Mouse (Mus musculus) ZHBTc4 (cell line): Measurements from ENCODE around the gene Grifin.

Experiments used
- DNase-seq: peaks from one replicate; pipeline ENCODE4 v3.0.0-alpha.2; 2011; ENCODE audit warnings: low read depth, low spot score

Gene Grifin

DNA sequence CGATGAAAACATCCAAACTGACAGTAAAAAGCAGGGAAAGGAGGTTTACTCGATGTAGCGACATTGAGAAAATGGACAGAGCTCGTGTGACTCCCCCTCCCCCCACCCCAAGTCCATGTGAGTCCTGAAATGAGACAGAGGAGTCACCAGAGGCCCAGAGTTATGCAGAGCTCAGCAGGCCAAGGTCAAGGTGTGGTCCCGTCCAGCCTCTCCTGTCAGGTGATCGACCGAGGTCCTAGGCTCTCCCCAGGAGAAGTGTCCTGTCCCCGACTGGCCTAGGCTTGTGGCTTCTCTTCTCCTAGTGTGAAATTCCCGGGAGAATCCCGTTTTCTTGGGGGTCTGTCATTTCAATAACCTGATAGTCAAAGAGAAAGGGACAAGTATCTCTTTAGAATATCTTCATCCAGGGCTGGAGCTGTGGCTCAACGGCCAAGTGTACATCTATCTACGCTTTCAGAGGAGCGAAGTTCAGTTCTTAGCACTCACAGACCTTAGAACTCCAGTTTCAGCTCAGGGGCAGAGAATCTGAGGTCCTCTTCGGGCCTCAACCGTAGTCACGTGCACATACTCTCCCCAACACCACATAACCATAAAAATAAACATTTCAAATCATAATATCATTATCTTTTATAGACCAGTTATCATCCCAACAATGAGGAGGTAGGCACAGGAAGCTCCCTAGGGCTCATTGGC is 24.4 kb upstream of the Grifin start:
- DNase-seq = no peak

DNA sequence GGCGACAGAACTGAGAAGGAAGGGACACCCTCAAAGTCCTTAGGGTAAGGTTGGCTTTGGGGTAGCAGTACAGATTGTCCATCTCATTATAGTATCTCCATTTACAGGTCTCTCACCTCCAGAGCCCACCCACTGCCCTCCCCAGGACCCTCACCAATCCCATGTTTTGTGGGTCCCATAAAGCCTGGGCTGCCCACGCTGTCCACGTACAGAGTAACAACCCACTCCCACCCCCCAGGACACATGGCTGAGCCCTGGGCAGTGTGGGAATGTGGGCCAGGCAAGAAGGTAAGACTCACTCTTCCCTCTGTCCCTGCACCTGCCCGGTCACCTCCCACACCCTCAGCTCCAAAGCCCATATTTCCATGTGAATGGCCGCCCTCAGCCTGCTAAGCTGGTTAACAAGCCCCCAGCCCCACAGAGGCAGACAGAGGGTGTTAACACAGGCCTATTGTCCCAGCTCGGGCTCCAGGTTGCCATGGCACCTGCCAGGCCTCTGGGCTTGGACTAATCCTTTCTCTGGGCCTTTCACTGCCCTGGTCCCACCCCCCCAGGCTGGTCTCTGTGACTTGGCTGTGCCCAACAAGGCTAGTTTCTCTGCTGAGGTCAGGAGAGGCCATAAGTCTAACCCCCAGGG is 19.0 kb upstream of the Grifin start:
- peak; percentile 77 for DNase-seq

DNA sequence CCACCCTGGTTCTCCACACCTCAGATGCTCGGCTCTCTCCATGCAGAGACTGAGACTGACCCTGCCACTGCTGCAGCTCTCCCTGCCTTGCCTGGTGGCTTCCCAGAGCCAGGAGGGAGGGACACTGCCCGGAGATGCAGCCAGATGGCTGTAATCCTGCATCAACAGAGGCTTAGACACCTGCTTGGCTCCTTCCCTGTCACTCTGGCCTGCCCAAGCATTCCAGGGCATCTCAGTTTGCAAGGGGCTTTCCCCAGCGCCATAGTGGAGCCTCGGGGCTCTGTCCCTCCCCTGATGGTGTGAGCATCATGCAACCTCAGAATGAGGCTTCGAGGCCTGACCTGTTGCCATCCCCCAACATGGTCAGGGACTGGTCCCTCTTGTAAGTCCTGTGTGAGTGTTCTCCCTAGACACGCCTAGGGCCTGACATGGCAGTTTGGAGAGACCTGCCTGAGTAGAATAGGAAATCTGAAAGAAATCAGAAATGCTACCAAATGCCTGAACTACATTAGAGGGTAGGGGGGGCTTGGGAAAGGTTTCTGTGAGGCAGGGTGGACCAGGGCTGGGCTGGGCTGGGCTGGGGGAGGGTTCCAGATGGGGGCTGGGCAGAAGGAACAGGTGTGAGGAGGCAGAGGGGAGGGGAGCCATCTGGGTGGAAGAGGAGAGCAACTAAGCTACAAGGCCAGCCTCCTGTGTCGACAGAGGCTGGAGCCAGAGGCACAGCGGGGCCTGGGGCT is 18.3 kb upstream of the Grifin start:
- DNase-seq = no peak

DNA sequence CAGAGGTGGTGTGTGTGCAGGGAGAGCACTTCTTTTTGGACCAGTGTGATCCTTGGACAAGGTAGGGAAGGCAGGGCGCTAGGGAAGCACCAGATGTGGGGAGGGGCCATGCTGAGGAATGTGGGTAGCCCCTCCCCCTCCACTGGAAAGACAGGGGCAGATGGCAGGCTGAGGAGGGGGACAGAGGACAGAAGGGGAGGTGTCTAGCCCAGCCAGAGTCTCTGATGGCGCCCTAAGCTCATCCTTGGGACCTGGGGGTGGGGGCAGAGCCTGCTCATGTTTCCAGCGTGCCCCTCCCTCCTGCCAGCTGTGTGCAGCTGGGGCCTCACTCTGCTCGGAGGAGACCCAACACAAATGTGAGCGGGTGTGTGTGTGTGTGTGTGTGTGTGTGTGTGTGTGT is 16.7 kb upstream of the Grifin start:
- peak; percentile 72 for DNase-seq

DNA sequence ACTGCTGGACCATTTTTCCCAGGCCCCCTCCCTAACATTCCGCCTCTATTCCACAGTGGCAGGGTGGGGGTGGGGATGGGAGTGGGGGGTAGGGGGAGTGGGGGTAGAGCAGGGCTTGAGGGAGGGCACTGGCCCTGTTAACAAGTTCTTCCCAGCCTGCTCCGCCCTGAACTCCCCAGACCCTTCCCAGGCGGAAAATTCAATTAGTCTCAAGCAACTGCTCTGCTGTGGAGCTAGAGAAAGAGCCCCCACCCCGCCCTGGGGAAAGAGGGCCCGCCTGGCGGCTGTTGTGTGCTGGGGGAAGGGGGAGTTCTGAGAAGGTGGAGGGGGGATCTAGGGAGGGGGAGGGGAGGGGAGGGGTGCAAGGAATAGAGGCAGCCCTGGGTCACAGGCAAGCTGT is 14.9 kb upstream of the Grifin start:
- DNase-seq = peak; percentile 45

DNA sequence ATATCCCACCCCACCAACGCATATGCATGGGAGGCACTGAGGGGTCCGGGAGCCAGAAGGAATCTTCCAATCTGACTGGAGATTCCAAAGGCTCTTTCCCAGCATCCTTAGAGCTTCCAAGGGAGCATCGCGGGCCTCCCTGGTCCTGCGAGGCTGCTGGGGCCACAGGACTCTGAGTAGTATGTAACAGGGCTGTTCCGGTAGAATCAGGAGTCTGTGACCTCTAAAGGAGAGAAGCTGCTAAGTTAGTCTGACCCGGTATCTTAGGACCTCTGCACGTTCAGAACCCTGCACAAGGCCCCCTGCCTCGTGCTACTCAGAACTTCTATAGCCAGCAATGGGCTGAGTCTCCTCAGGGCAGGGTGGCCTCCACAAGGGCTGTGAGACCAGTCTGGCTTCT is 14.3 kb upstream of the Grifin start:
- DNase-seq = peak; percentile 65

DNA sequence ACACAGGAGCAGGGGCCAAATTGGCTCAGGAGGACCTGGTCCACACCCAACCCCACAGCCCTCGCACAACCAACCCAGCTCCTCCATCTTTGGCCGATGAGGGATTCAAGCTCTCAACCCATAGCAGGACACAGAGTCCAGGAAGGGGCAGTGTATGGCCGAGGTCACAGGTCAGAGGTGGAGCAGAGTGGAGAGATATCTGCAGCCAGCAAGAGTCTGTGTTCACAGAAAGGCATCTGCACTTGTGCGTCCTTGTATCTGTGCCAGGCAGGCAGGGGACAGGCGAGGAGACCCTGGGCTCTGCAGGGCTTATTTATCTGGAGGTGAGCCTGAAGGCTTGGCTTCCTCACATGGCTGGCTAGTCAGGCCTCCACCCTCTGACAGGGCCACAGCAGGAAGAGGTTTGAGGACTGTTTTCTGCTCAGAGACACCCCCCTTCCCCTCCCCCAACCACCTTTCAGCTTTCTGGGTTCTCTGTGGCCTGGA is 10.6 kb upstream of the Grifin start:
- no peak for DNase-seq

DNA sequence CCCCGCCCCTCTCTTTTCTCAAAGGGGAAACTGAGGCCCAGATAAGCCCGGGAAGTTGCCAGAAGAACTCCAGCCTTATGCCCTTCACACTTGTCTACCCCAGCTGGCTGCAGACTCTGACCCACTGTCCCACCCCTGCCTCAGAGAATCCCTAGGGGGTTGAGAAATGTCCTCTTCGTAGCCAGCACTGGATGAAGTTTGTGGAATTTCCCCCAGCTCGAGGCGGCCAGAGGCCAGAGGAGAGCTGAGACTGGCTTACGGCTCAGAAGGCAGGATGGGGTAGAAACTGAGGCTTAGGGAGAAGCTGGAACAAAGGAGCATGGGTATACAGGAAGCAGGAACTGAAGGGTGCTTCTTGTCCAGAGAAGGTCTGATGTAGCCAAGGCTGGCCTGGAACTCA is 7.7 kb upstream of the Grifin start:
- DNase-seq = no peak

DNA sequence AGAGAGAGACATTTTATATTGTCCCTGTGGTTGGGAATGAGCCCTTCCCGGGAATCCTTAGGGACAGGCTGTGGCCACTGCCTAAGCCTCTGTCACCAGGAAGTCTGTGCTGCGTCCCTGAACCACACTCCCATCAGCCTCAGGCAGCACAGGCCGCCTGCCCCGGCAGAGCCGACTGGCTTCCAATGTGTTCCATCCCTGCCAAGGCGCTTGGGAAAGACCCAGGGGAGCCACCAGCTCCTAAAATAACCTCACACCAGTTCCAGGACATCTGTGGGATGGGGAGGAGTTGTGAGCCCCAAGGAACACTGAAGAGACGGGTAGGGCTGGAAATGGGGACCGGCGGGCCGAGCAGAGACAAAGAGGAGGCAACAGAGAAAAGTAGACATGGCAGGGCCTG is 6.8 kb upstream of the Grifin start:
- DNase-seq = no peak

DNA sequence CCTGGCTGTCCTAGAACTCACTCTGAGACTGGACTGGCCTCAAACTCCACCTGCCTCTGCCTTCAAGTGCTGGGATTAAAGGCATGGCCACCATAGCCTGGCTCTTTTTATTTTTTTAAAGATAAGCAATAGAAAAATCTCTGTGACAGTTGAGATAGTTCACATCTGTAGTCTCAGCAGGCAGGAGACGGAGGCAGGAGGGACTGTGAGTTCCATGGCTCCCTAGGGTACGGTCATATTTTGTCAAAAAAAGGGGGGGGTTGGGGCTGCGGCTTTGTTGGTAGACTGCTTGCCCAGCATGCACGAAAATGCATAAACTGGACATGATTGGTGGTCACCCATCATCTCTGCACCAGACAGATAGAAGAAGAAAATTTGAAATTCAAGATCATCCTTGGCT is 6.3 kb upstream of the Grifin start:
- DNase-seq = no peak

DNA sequence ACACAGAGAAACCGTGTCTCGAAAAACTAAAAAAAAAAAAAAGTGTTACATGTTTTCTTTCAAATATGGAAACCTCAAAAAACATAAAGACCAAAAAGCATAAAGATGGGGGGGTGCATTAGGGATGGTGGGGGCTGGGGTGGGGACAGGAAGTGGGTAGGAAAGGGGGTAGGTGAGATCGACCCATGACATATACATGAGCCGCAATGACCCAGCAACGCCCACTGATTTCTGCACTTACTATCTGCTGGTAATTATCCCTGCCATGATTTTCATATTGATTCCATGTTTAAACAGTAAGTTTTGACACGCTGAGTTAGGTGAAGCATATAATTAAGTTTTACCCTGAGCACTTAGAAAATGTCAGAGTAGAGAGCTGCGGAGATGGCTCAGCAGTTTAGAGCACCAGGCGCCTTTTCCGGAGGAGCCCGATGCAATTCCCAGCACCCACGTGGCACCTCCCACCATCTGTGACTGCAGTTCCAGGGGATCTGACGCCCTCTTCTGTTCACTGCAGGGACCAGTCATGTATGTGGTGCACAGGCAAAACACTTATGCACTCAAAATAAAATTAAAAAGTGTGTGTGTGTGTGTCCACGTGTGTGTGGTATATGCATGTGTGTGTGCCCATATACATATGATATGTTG is 5.5 kb upstream of the Grifin start:
- DNase-seq = peak; percentile 58

DNA sequence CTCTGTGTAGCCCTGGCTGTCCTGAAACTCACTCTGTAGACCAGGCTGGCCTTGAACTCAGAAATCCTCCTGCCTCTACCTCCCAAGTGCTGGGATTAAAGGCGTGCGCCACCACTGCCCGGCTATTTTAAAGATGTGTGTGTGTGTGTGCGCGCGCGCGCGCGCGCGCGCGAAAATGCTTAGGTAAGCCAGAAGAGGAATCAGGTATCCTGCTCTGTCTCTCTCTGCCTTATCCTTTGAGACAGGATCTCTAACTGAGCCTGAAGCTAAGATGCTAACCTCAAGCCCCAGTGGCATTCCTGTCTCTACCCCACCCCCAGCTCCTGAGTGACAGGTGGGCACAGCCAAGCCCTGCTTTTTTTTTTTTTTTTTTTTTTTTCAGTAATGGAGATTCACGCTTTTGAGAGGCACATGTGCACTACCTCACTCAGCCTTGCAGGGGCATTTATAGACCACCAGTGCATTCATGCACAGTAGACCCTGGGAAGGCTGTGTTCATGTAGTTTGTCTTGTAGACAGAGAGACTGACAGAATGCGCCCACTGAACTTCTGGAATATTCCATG is 4.2 kb upstream of the Grifin start:
- peak; percentile 52 for DNase-seq

DNA sequence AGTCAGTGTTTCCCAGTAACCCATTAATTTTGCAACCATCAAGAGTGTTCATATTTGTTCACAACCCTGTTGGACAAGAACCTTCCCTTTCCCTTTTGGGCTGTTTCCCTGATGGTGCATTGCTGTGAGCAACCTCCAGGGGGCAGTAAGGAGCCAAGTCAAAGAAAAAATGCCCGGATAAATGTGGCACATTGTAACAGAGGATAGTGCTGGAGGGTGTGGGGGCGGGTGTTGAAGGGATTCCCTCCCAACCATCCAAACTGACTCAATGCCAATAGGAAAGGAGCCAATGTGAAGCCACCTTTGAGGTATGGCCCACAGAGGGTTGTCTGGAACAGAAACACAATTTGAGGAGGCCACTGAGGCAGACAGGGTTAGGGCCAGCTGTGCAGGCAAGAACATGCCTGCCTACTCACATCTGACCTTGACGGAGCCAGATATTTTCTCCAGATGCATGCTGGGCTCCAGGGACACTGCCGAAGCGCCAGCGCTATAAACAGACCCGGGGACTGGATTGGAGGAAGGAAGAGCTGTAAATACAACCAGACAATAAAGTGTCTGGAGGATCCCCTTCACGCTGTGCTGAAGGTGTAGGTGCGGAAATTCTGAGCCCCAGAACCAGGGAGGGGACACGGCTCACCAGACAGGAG is 3.6 kb upstream of the Grifin start:
- DNase-seq = peak; percentile 88

DNA sequence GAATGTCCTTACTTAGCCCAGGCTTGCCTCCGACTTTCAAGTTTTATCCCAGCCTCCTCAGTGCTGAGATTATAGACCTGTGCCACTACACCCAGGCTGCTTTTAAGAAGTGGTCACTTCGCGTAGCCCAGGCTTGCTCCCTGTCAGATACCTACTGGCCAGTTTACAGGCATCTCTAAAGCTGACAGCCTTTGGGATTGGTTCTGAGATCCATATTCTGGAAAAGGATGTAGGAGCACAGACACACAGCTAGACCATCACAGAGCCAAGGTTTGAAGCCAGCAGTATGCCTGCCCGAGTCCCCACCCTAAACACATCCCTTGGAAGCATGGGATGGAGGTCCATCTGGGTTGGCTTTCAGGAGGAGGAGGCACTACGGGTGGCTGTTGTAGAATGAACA is 2.9 kb upstream of the Grifin start:
- no peak for DNase-seq

DNA sequence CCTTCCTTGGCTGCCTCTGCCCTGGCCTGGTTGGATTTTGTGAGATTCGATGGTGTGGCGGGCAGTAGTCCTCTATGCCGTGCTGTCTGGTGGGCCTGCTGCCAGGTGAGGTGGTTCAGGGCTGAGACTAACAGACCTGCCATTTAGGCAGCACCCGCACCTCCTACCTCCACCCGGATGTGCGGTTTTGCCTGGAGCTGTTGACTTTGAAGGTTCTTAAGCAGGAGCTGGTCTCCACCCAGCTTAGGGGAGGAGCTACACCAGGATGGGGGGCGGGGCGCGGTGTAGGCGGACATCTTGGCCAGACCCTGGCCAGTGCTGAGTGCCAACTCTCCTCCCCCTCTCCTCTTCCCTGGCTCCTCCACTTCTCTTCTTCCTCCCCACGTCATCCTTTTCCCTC is 2.5 kb upstream of the Grifin start:
- peak; percentile 94 for DNase-seq

DNA sequence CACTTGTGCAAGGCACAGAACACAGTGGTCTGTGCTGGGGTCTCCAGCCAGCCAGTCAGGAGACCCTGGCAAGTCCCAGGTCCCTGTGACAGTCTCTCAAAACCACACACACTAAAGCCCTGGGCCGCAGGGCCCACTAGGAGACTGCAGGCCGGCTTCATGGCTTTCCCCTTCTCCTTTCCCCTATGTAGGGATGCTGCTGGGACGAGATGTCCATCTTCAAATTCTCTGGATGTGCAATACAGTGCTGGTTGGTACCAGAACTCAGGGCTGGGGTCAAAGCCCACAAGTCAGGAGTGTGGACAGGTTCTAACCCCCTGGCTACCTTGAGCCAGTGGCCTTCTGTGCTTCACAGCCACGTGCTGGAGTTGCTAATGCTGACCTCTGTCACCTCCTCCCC is 1.4 kb upstream of the Grifin start:
- DNase-seq = no peak

DNA sequence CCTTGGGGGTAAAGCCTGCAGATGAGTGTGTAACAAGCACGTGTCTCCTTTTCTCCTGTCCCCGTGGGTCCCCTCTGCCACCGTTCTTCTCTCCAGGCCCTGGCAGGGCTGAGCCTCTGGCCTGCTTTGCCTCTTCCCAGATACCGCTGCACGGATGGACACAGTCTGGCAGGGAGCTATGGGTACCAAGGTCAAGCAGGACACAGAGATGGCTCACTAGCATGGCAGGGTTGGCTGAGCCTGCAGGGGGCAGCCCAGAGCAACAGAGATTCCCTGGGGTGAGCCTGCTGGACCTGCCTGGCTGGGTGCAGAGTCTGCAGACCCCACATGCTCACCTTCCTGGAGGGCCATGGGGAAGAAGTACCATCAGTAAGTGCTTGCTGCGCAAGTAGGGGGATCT is 985 bp upstream of the Grifin start:
- peak; percentile 41 for DNase-seq

DNA sequence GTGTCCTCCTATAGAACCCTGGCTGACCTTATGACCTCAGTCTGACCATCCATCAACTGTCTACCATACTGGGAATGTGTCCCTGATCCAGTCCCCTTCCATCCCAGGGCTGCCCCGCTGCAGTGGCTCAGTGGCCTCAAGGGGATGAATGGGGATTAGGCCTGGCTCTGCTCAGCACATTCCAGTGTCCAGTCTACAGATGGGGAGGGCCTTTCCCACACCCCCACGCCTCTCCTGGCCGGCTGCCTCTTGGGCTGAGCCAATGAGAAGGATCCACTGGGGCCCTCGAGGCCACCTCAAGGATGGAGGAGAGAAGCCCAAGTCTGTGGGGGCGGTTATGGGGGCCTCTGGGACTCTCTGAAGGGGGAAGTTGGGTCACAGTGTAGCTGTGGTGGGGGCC is 580 bp upstream of the Grifin start:
- DNase-seq = no peak

DNA sequence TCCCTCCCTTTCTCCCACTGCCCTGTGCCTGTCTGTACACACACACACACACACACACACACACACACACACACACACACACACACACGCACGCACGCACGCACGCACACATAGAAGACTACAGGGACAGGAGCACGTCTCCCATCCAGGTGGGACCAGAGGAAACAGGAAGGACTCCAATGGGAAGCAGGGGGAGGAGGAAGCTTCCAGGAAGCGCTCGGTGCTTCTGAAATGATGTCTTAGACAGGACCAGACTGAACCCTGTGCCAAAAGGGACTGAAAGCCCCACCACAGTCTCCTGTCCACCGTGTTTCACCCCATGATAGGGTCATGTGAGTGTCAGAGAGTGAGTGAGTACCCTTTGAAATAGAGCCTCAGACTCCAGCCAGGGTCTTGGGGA is 2.3 kb downstream of the Grifin start:
- no peak for DNase-seq

DNA sequence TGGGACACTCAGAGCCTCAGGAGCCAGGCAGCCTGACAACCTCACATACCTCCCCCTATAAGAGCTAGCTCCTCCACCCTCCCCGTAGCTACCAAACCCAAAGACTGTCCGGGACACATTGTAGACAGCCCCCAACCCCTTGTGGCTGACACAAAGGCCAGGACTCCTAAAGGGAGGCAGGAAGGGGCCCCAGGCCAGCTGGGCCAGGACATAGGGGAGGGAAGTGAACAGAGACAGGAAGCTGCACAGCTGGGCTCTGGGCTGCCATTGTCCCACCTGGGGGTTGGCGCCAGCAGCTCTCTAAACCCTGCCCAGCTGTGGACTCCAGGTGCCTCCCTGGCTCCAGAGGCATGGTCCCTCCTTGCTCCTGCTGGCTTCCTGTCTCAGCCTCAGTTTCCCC is 8.0 kb downstream of the Grifin start:
- no peak for DNase-seq

DNA sequence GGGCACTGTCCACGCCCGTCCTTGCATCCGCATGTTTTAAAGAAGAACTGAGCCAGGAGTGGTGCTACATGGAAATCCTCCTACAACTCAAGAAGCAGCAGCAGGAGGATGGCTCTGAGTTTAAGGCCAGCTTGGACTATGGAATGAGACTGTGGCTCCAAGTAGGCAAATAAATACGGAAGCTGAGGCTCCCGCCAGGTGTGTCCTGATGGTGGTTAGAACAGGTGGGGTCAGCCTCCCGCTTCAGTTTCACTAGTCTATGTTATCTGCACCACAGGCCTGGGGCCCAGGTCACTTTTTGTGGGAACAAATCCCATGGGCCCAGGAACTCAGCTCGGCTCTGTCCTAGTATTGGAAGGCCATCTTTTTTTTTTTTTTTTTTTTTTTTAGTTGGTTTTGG is 11.2 kb downstream of the Grifin start:
- DNase-seq = no peak
